Mouse (Mus musculus) MEL (cell line): ENCODE measurements at regions not wholly inside any gene's neighbourhood (a gene's known extent, or its start where the extent isn't known, plus 50 kb on each side); places are given as distances from the start of the nearest gene placed in this dataset.

Experiments
- DNase-seq: peaks from one replicate; pipeline ENCODE4 v3.0.0; 2011; ENCODE audit warnings: low read depth, low spot score
- H3K27ac ChIP-seq: 2 replicates; pipeline ENCODE4 v1.5.1; 2012; ENCODE audit warnings: low read depth, mild to moderate bottlenecking, control low read depth, low read length, moderate library complexity; ENCODE audit not compliant: control insufficient read depth
- H3K27me3 ChIP-seq, 2 experiments: fragments of 150-350 bp in 1 of 2; sonication (generic) in 1 of 2; 2 replicates each; pipeline ENCODE4 v1.6.1; 2012; ENCODE audit warnings: low read length in 2 of 2, mild to moderate bottlenecking in 2 of 2, improper control_type of control experiment in 1 of 2, moderate library complexity in 1 of 2; ENCODE audit not compliant: insufficient read depth in 2 of 2, control insufficient read depth in 1 of 2
- H3K36me3 ChIP-seq, 2 experiments: 2 replicates each; pipeline ENCODE4 v1.6.1; 2012 to 2014; ENCODE audit warnings: low read length in 2 of 2, improper control_type of control experiment in 1 of 2, inconsistent platforms in 1 of 2, mild to moderate bottlenecking in 1 of 2; ENCODE audit not compliant: insufficient read depth in 2 of 2, control insufficient read depth in 1 of 2
- H3K4me1 ChIP-seq, 2 experiments: fragments of 150-350 bp in 1 of 2; sonication (generic) in 1 of 2; 2 replicates each; pipeline ENCODE4 v1.6.1; 2012; ENCODE audit warnings: low read length in 2 of 2, improper control_type of control experiment in 1 of 2, mild to moderate bottlenecking in 1 of 2; ENCODE audit not compliant: insufficient read depth in 2 of 2, control insufficient read depth in 1 of 2
- H3K4me3 ChIP-seq, 2 experiments: fragments of 150-350 bp in 1 of 2; sonication (generic) in 1 of 2; 2 replicates each; pipeline ENCODE4 v1.5.1; 2012; ENCODE audit warnings: low read depth in 2 of 2, low read length in 2 of 2, mild to moderate bottlenecking in 2 of 2, moderate library complexity in 2 of 2, control low read depth in 1 of 2, improper control_type of control experiment in 1 of 2; ENCODE audit not compliant: control insufficient read depth in 1 of 2, insufficient read depth in 1 of 2
- H3K79me2 ChIP-seq: 2 replicates; pipeline ENCODE4 v1.6.1; 2012; ENCODE audit warnings: mild to moderate bottlenecking, low read length, moderate library complexity; ENCODE audit not compliant: control insufficient read depth, poor library complexity, insufficient read depth
- H3K9ac ChIP-seq: 2 replicates; pipeline ENCODE4 v1.6.1; 2012; ENCODE audit warnings: low read depth, mild to moderate bottlenecking, control low read depth, low read length, moderate library complexity; ENCODE audit not compliant: control insufficient read depth, poor library complexity, severe bottlenecking
- H3K9me3 ChIP-seq: fragments of 150-350 bp; sonication (generic); replicated peaks from 2 replicates; pipeline ENCODE4 v1.6.1; 2012; ENCODE audit warnings: mild to moderate bottlenecking, low read length, improper control_type of control experiment, moderate library complexity; ENCODE audit not compliant: insufficient read depth
- CHD1 ChIP-seq: IDR thresholded peaks from 2 replicates; pipeline ENCODE4 v1.6.1; 2012; ENCODE audit warnings: low read depth, mild to moderate bottlenecking, inconsistent platforms, low read length, improper control_type of control experiment
- CHD2 ChIP-seq: IDR thresholded peaks from 2 replicates; pipeline ENCODE4 v1.6.1; 2011; ENCODE audit warnings: low read length, improper control_type of control experiment
- EP300 ChIP-seq, 2 experiments: IDR thresholded peaks; 2 replicates each; pipeline ENCODE4 v1.6.1; 2011; ENCODE audit warnings: improper control_type of control experiment in 2 of 2, low read length in 2 of 2, low read depth in 1 of 2, mild to moderate bottlenecking in 1 of 2
- GATA1 ChIP-seq: IDR thresholded peaks from 2 replicates; pipeline ENCODE4 v1.6.1; 2011; ENCODE audit warnings: low read depth, low read length, improper control_type of control experiment
- KAT2A ChIP-seq: conservative IDR thresholded peaks from 2 replicates; pipeline ENCODE4 v1.6.1; 2012; ENCODE audit warnings: low read depth, low read length, improper control_type of control experiment, inconsistent platforms
- MAFK ChIP-seq: IDR thresholded peaks from 2 replicates; pipeline ENCODE4 v1.6.1; 2011; ENCODE audit warnings: low read depth, mild to moderate bottlenecking, low read length, improper control_type of control experiment, borderline replicate concordance
- MAX ChIP-seq: IDR thresholded peaks from 2 replicates; pipeline ENCODE4 v1.6.1; 2011; ENCODE audit warnings: low read length, improper control_type of control experiment
- MAZ ChIP-seq: IDR thresholded peaks from 2 replicates; pipeline ENCODE4 v1.6.1; 2012; ENCODE audit warnings: low read depth, mild to moderate bottlenecking, inconsistent platforms, low read length, improper control_type of control experiment
- MYB ChIP-seq: IDR thresholded peaks from 2 replicates; pipeline ENCODE4 v1.6.1; 2011; ENCODE audit warnings: mild to moderate bottlenecking, low read depth, low read length, improper control_type of control experiment
- MYC ChIP-seq: IDR thresholded peaks from 2 replicates; pipeline ENCODE4 v1.6.1; 2011; ENCODE audit warnings: low read depth, mild to moderate bottlenecking, low read length, improper control_type of control experiment, moderate library complexity
- NELFE ChIP-seq: IDR thresholded peaks from 2 replicates; pipeline ENCODE4 v1.6.1; 2011; ENCODE audit warnings: low read depth, low read length, improper control_type of control experiment
- NRF1 ChIP-seq: IDR thresholded peaks from 2 replicates; pipeline ENCODE4 v1.6.1; 2014; ENCODE audit warnings: low read depth, mild to moderate bottlenecking, inconsistent platforms, low read length, improper control_type of control experiment, moderate library complexity; ENCODE audit not compliant: poor library complexity, insufficient read depth, severe bottlenecking
- POLR2A ChIP-seq, 2 experiments: IDR thresholded peaks; 2 replicates each; pipeline ENCODE4 v1.6.1; 2011 to 2012; ENCODE audit warnings: low read length in 2 of 2, mild to moderate bottlenecking in 2 of 2, control low read depth in 1 of 2, improper control_type of control experiment in 1 of 2, low read depth in 1 of 2, moderate library complexity in 1 of 2; ENCODE audit not compliant: control insufficient read depth in 1 of 2, insufficient read depth in 1 of 2, poor library complexity in 1 of 2
- RAD21 ChIP-seq: IDR thresholded peaks from 2 replicates; pipeline ENCODE4 v1.6.1; 2011; ENCODE audit warnings: mild to moderate bottlenecking, low read depth, low read length, improper control_type of control experiment
- TAL1 ChIP-seq: IDR thresholded peaks from 2 replicates; pipeline ENCODE4 v1.6.1; 2012; ENCODE audit warnings: mild to moderate bottlenecking, inconsistent platforms, low read length, moderate library complexity, mixed read lengths
- TBP ChIP-seq: IDR thresholded peaks from 2 replicates; pipeline ENCODE4 v1.8.0; 2011; ENCODE audit warnings: low read depth, low read length, improper control_type of control experiment
- USF1 ChIP-seq: IDR thresholded peaks from 2 replicates; pipeline ENCODE4 v1.6.1; 2014; ENCODE audit warnings: low read depth, mild to moderate bottlenecking, inconsistent platforms, low read length, improper control_type of control experiment, moderate library complexity
- ZKSCAN1 ChIP-seq: IDR thresholded peaks from 2 replicates; pipeline ENCODE4 v1.6.1; 2012; ENCODE audit warnings: low read depth, mild to moderate bottlenecking, inconsistent platforms, low read length, improper control_type of control experiment, moderate library complexity

DNA sequence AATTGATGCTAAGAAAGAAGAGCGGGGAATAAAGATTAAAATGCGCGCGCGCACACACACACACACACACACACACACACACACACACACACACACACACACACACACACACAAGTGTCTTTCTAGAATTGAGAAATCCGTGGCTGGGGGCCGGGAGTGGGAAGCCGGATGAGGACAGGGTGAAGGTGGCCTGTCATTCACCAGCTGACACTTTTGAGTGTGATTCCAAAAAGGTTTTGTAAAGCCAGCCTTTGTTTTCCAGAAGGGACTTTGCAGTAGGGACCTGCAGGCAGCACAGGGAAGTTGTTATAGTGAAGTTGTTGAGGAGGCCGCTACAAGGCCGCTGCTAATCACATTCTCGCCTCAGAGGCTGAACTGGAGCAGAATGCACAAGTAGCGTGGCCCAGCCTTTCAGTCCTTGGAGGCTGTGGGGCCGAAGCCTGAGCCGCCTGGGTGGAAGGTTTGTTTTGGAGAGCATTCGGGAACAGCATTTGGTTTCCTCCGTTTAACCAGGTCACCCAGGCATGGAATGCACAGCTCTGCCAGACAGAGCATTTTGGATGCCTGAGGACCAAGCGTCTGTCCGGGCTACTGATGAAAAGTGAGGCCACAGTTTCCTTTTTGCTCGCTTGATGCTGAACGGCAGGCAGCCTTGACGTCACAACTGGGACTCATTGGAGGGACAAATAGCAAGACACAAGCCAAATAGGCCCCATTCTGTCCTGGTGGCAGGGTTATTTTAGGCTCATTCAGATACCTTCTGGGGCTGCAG is 137.3 kb upstream of the Klf14 start:
- no peak overlapping the region for H3K4me3 ChIP-seq
- H3K36me3 ChIP-seq: peaks cover 0 to 26% of the 10 kb centered on the region in 2 experiments; a peak in 2 of 4 replicates
- H3K79me2 ChIP-seq: peaks cover 3% of the 10 kb centered on the region; the same call in 1 of the 2 replicates
- no peak for TF ChIP-seq NRF1
- TF ChIP-seq RAD21: no peak
- TF ChIP-seq MYC: no peak
- no peak for TF ChIP-seq MYB
- no peak for TF ChIP-seq USF1
- no peak for TF ChIP-seq KAT2A
- no peak for TF ChIP-seq TAL1
- no peak for TF ChIP-seq GATA1
- no peak for TF ChIP-seq CHD1
- TF ChIP-seq NELFE: no peak
- TF ChIP-seq ZKSCAN1: no peak
- TF ChIP-seq POLR2A (IDR thresholded peaks at IDR 0.05; ENCODE audit: control insufficient read depth in 1 of 2, insufficient read depth in 1 of 2, low read depth in 1 of 2, low read length in 2 of 2, poor library complexity in 1 of 2): no peak
- TF ChIP-seq MAZ: no peak
- no peak for TF ChIP-seq MAX
- no peak for TF ChIP-seq MAFK
- no peak for TF ChIP-seq TBP
- TF ChIP-seq EP300 (IDR thresholded peaks at IDR 0.05; ENCODE audit: low read depth in 1 of 2, low read length in 2 of 2): no peak
- H3K27me3 ChIP-seq: no peaks in the 10 kb centered on the region
- no peaks in the 10 kb centered on the region for H3K4me1 ChIP-seq
- no peak overlapping the region for H3K27ac ChIP-seq
- H3K9ac ChIP-seq: no peak overlapping the region
- no peaks in the 10 kb centered on the region for H3K9me3 ChIP-seq
- DNase-seq: no peak

DNA sequence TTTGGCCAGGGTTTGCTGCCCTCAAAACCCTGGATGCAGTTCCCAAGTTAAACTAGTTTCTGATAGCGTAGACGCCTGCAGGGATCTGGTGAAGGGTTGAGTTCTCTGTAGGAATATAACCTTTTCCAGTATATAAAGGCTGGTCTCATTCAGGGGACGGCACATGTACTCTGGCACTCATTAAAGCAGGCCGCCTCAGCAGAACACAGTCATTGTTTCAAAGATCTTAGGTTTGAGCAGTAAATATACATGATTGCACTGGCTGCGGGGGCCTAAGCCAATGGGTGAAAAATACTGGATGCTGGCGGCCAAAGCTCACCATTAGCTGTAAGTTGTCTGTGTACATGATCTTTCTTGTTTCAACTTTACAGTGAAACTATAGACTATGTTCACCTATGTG is 137.9 kb upstream of the Klf14 start:
- Histone ChIP-seq H3K27ac (no peak overlapping the region), H3K79me2 (peaks cover 3% of the 10 kb centered on the region; the same call in 1 of the 2 replicates), H3K27me3 (no peaks in the 10 kb centered on the region), H3K36me3 (peaks cover 0 to 26% of the 10 kb centered on the region in 2 experiments; a peak in 2 of 4 replicates), H3K4me1 (no peaks in the 10 kb centered on the region), H3K4me3 (no peak overlapping the region), H3K9me3 (no peaks in the 10 kb centered on the region), H3K9ac (no peak overlapping the region)
- no peak for DNase-seq
- TF ChIP-seq CHD2: no peak
